Mouse (Mus musculus) limb, embryonic 14.5 days (tissue): ENCODE results near the gene Jpt2. TPM values are rescaled to one million over a fixed set of nuclear protein-coding genes. Genes with fewer than 3 reads are reported as not detected.

Source experiments
- ATAC-seq: fragments of 200-750 bp; cut with Nextera tagmentation; 2 replicates; pipeline ENCODE4 v1.8.0; 2017; ENCODE audit warnings: low read depth, moderate number of reproducible peaks, moderate TSS enrichment; ENCODE audit not compliant: low FRiP score
- DNase-seq: peaks from one replicate; pipeline ENCODE4 v3.0.0-alpha.2; 2015; ENCODE audit warnings: low spot score
- H3K27ac ChIP-seq: fragments of 300-500 bp; sonication (generic); replicated peaks from 2 replicates; pipeline ENCODE4 v1.5.1; 2014; ENCODE audit warnings: low read depth, mild to moderate bottlenecking, low read length, moderate library complexity, mixed read lengths
- H3K27me3 ChIP-seq: fragments of 300-500 bp; sonication (generic); 2 replicates; pipeline ENCODE4 v1.6.1; 2014; ENCODE audit warnings: low read length, mixed read lengths; ENCODE audit not compliant: control insufficient read depth, insufficient read depth
- H3K36me3 ChIP-seq: fragments of 300-500 bp; sonication (generic); 2 replicates; pipeline ENCODE4 v1.6.1; 2014; ENCODE audit warnings: mild to moderate bottlenecking, low read length, moderate library complexity, mixed read lengths; ENCODE audit not compliant: control insufficient read depth, insufficient read depth
- H3K4me1 ChIP-seq: fragments of 300-500 bp; sonication (generic); 2 replicates; pipeline ENCODE4 v1.6.1; 2014; ENCODE audit warnings: antibody characterized with exemption, low read length, mixed read lengths; ENCODE audit not compliant: control insufficient read depth, insufficient read depth
- H3K4me2 ChIP-seq: fragments of 300-500 bp; sonication (generic); replicated peaks from 2 replicates; pipeline ENCODE4 v1.6.1; 2014; ENCODE audit warnings: low read depth, mild to moderate bottlenecking, low read length, moderate library complexity; ENCODE audit not compliant: severe bottlenecking
- H3K4me3 ChIP-seq: fragments of 300-500 bp; sonication (generic); replicated peaks from 2 replicates; pipeline ENCODE4 v1.5.1; 2014; ENCODE audit warnings: low read length
- H3K9ac ChIP-seq: fragments of 300-500 bp; sonication (generic); 2 replicates; pipeline ENCODE4 v1.6.1; 2014; ENCODE audit warnings: mild to moderate bottlenecking, low read depth, low read length, moderate library complexity; ENCODE audit not compliant: severe bottlenecking
- H3K9me3 ChIP-seq: fragments of 300-500 bp; sonication (generic); 2 replicates; pipeline ENCODE4 v1.6.1; 2016; ENCODE audit warnings: low read length; ENCODE audit not compliant: control insufficient read depth
- POLR2A ChIP-seq: fragments of 200-500 bp; IDR thresholded peaks from 2 replicates; pipeline ENCODE4 v1.8.0; 2012; ENCODE audit warnings: inconsistent platforms, mild to moderate bottlenecking, moderate library complexity, borderline replicate concordance; ENCODE audit not compliant: insufficient read depth, insufficient read length; ENCODE audit errors: extremely low read depth
- WGBS: fragments of 180-500 bp; shearing (Covaris S2); extraction: QIAGEN DNeasy Blood & Tissue Kit; methylation state at CpG from one replicate; pipeline ENCODE4 v1.1.7; 2014; 5-methylcytosine and 5-hydroxymethylcytosine counted together
- polyA plus RNA-seq, 2 experiments: library from polyadenylated mRNA; depleted of rRNA in 1 of 2; stranded (reverse) in 1 of 2; unstranded in 1 of 2; fragments of >200 nt; fragmentation: Nextera tagmentation in 1 of 2; extraction: Ambion mirVana in 1 of 2; gene quantifications; 2 replicates each; pipeline versions ENCODE4 v1.2.1 to v1.2.3; 2012 to 2014

The Jpt2 gene
- polyA plus RNA-seq, 2 experiments: 89.6 to 98.7 TPM

DNA sequence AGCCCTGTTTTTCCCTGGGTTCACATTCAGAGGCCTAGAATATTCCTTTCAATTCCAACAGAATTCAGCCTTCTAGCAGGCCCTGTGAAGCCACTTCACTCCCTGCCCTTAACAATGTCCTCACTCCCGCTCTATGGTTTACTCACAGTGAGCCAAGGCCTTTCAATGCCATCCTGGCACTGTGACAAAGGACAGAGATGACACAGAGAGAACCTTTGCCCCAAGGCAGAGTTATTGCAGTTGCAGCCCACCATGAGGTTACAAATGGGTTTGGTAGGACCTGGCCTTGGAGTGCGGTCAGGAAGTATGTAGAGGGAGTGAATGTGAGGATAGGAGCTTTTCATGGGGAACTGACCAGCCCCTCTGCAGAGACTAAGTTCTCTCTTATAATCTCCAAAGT lies 52.9 kb downstream of the Jpt2 start:
- H3K27me3 ChIP-seq: no peaks in the 10 kb centered on the region
- H3K4me1 ChIP-seq: no peaks in the 10 kb centered on the region
- H3K36me3 ChIP-seq: peaks cover 97% of the 10 kb centered on the region
- H3K9ac ChIP-seq: no peak overlapping the region
- WGBS: 97% methylated on average over 2 of the region's 2 CpGs
- no peak overlapping the region for H3K4me3 ChIP-seq
- ATAC-seq (no peak), DNase-seq (no peak)
- no peak for TF ChIP-seq POLR2A
- no peak overlapping the region for H3K4me2 ChIP-seq
- H3K9me3 ChIP-seq: no peaks in the 10 kb centered on the region
- no peak overlapping the region for H3K27ac ChIP-seq

DNA sequence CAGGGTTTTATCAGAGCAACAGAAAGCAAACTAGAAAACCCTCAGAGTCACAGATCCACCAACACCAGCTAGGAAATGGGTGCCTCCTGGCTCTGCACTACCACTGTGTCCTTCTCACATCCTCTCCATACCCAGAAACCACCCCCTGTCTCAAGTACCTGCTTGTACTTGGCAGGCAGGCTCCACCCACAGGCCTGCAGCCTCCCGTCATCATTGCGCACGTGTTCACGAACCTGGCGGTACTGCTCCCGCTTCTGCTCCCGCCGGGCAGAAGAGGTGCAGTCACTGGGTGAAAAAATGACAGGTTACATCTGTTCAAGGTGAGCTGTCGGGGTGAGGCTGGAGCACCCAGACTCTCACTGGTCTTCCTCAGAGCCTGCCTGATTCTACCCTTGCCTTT lies 56.7 kb downstream of the Jpt2 start:
- Histone ChIP-seq H3K4me1 (no peaks in the 10 kb centered on the region), H3K4me2 (no peak overlapping the region), H3K9ac (no peak overlapping the region), H3K4me3 (no peak overlapping the region), H3K36me3 (peaks cover 98% of the 10 kb centered on the region), H3K27me3 (no peaks in the 10 kb centered on the region), H3K9me3 (no peaks in the 10 kb centered on the region), H3K27ac (no peak overlapping the region)
- 90% methylated on average over 9 of the region's 9 CpGs for WGBS
- no peak for TF ChIP-seq POLR2A
- DNase-seq: no peak
- ATAC-seq: no peak

GRCm38 (mm10) chr17:24902671-24903474 lies 57.6 kb downstream of the Jpt2 start:
- DNase-seq (no peak), ATAC-seq (no peak)
- H3K4me1 ChIP-seq: no peaks in the 10 kb centered on the region
- no peak for TF ChIP-seq POLR2A
- WGBS: 67% methylated on average over 9 of the region's 9 CpGs
- H3K9ac ChIP-seq: no peak overlapping the region
- H3K4me2 ChIP-seq: no peak overlapping the region
- no peaks in the 10 kb centered on the region for H3K27me3 ChIP-seq
- H3K4me3 ChIP-seq: no peak overlapping the region
- no peaks in the 10 kb centered on the region for H3K9me3 ChIP-seq
- no peak overlapping the region for H3K27ac ChIP-seq
- H3K36me3 ChIP-seq: peaks cover 99% of the 10 kb centered on the region

DNA sequence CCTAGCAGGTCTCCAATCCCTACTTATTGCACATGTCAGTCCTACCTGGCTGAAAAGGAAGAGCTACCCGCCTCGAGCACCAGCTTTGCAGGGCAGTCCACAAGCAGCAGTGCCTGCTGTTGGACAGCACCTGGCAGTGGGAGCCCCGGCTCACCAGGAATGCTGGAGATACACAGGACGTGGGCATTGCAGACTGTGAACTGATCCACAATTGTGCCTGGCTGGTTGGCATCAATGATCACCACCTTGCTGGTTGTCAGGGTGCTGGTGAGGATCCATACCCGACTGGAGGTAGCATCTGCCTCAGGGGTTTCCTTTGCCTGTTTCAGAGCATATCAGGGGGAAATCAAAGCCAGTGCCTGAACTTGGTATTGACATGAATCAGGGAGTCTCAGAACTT lies 58.4 kb downstream of the Jpt2 start:
- DNase-seq: no peak
- WGBS: 89% methylated on average over 5 of the region's 5 CpGs
- Histone ChIP-seq H3K4me1 (peaks cover 4% of the 10 kb centered on the region; the same call in 1 of the 2 replicates), H3K4me2 (no peak overlapping the region), H3K4me3 (no peak overlapping the region), H3K36me3 (peaks cover 99% of the 10 kb centered on the region), H3K9me3 (no peaks in the 10 kb centered on the region), H3K27ac (no peak overlapping the region), H3K27me3 (no peaks in the 10 kb centered on the region), H3K9ac (no peak overlapping the region)
- no peak for TF ChIP-seq POLR2A
- ATAC-seq: no peak

- H3K36me3 ChIP-seq: peaks cover 83% of the 10 kb centered on the region
- H3K4me1 ChIP-seq: peaks cover 15% of the 10 kb centered on the region
- H3K9ac ChIP-seq: no peak overlapping the region
- 90% methylated on average over 6 of the region's 6 CpGs for WGBS
- H3K27ac ChIP-seq: no peak overlapping the region
- no peaks in the 10 kb centered on the region for H3K9me3 ChIP-seq
- H3K4me2 ChIP-seq: no peak overlapping the region
- H3K4me3 ChIP-seq: no peak overlapping the region
- DNase-seq (no peak), ATAC-seq (no peak)
- TF ChIP-seq POLR2A: no peak
- no peaks in the 10 kb centered on the region for H3K27me3 ChIP-seq
Observed at GRCm38 (mm10) chr17:24900014-24900413, 60.5 kb downstream of the Jpt2 start.
